Mouse (Mus musculus) myocyte (in vitro differentiated cells): Measurements from ENCODE around the gene Itsn1.

Experiments used
- CEBPB ChIP-seq: IDR thresholded peaks from 2 replicates; pipeline ENCODE4 v1.6.1; 2011; ENCODE audit warnings: mild to moderate bottlenecking, moderate library complexity; ENCODE audit not compliant: poor library complexity, insufficient read depth, severe bottlenecking
- E2F4 ChIP-seq: IDR thresholded peaks from one replicate; pipeline ENCODE4 v1.6.1; 2011; ENCODE audit warnings: mild to moderate bottlenecking, control low read depth, moderate library complexity; ENCODE audit not compliant: insufficient read depth
- MAX ChIP-seq: IDR thresholded peaks from one replicate; pipeline ENCODE4 v1.6.1; 2011; ENCODE audit warnings: low read depth, mild to moderate bottlenecking, control low read depth
- MYOD1 ChIP-seq, 3 experiments: IDR thresholded peaks; one replicate each; pipeline ENCODE4 v1.6.1; 2011; ENCODE audit warnings: control low read depth in 2 of 3, low read depth in 2 of 3, mild to moderate bottlenecking in 2 of 3, moderate library complexity in 1 of 3; ENCODE audit not compliant: insufficient read length in 2 of 3, control insufficient read depth in 1 of 3
- MYOG ChIP-seq, 3 experiments: IDR thresholded peaks; one replicate each; pipeline ENCODE4 v1.6.1; 2011; ENCODE audit warnings: control low read depth in 2 of 3, low read depth in 2 of 3, mild to moderate bottlenecking in 2 of 3; ENCODE audit not compliant: insufficient read length in 2 of 3, control insufficient read depth in 1 of 3, insufficient read depth in 1 of 3
- POLR2A ChIP-seq: IDR thresholded peaks from one replicate; pipeline ENCODE4 v1.6.1; 2011; ENCODE audit warnings: low read depth, mild to moderate bottlenecking, control low read depth, moderate library complexity; ENCODE audit not compliant: insufficient read length
- POLR2AphosphoS2 ChIP-seq: IDR thresholded peaks from one replicate; pipeline ENCODE4 v1.6.1; 2011; ENCODE audit warnings: low read depth, control low read depth; ENCODE audit not compliant: insufficient read length
- REST ChIP-seq: IDR thresholded peaks from one replicate; pipeline ENCODE4 v1.6.1; 2011; ENCODE audit warnings: mild to moderate bottlenecking, control low read depth, moderate library complexity; ENCODE audit not compliant: insufficient read depth, insufficient read length
- SRF ChIP-seq: IDR thresholded peaks from one replicate; pipeline ENCODE4 v1.6.1; 2011; ENCODE audit warnings: low read depth; ENCODE audit not compliant: control insufficient read depth, insufficient read length
- TCF12 ChIP-seq: IDR thresholded peaks from one replicate; pipeline ENCODE4 v1.6.1; 2011; ENCODE audit warnings: mild to moderate bottlenecking, control low read depth; ENCODE audit not compliant: poor library complexity, insufficient read depth, severe bottlenecking
- TCF3 ChIP-seq: IDR thresholded peaks from one replicate; pipeline ENCODE4 v1.6.1; 2011; ENCODE audit warnings: low read depth, control low read depth; ENCODE audit not compliant: insufficient read length
- USF1 ChIP-seq: IDR thresholded peaks from one replicate; pipeline ENCODE4 v1.6.1; 2011; ENCODE audit warnings: low read depth, mild to moderate bottlenecking, control low read depth, moderate library complexity

DNA sequence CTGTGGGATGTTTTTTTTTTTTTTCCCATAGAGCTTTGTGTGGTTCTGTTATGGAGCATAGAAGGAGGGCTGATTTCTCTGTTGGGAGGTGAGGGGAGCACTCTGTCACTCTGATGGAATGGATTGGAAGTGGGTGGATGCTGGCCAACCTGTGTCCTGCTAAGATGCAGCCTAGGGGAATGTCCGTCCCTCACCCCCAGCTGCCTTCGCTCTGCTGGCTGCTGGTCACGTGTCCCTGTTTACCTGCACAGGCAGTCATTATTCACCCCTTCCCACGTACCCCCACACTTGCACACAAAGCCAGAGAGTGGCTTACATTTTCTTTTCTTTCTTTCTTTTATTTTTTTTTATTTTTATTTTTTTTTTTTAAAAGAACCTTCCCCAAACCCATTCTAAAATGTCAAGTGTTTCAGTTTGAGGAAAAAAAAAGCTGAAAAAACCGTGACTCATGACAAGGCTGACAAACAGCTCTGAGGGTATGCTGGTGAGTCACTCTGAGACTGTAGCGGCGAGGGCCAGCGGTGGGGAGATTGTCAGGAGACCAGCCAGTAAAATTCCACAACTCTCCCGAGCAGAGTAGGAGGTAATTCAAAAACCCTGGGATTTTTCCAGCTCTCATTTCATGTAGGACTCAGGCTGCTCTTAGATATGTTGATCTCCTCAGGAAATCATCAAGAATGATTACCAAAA lies 233.3 kb downstream of the Itsn1 start:
- TF ChIP-seq USF1 (peak; percentile 92), MYOD1 (IDR thresholded peaks at IDR 0.05; ENCODE audit: control insufficient read depth in 1 of 3, insufficient read length in 2 of 3, low read depth in 2 of 3) (peak in 1 of 3 experiments; percentile 3), MAX (no peak), POLR2AphosphoS2 (no peak), TCF3 (no peak), POLR2A (no peak), SRF (no peak), E2F4 (no peak), CEBPB (no peak), MYOG (IDR thresholded peaks at IDR 0.05; ENCODE audit: control insufficient read depth in 1 of 3, insufficient read depth in 1 of 3, insufficient read length in 2 of 3, low read depth in 2 of 3) (no peak), TCF12 (no peak), REST (no peak)
